Mouse (Mus musculus) adrenal gland, adult (tissue): ENCODE measurements around the gene Anks1.

ENCODE experiments used
- DNase-seq, 2 experiments: peaks; one replicate each; pipeline ENCODE4 v3.0.0; 2022 to 2023; ENCODE audit warnings: low spot score in 1 of 2; ENCODE audit not compliant: inconsistent age in 2 of 2

The Anks1 gene

GRCm38 (mm10) chr17:27908888-27909621 is at the start of gene Anks1:
Anks1 (plus strand) TSS chr17:27909306.
- DNase-seq, result peak; percentile 90 to 96

- DNase-seq, result no peak
Observed at GRCm38 (mm10) chr17:27865461-27865860, 43.6 kb upstream of the Anks1 start.

- no peak for DNase-seq
Observed at GRCm38 (mm10) chr17:27866737-27867136, 42.4 kb upstream of the Anks1 start.

GRCm38 (mm10) chr17:27871851-27872250 is 37.3 kb upstream of the Anks1 start:
- DNase-seq, result no peak

DNA sequence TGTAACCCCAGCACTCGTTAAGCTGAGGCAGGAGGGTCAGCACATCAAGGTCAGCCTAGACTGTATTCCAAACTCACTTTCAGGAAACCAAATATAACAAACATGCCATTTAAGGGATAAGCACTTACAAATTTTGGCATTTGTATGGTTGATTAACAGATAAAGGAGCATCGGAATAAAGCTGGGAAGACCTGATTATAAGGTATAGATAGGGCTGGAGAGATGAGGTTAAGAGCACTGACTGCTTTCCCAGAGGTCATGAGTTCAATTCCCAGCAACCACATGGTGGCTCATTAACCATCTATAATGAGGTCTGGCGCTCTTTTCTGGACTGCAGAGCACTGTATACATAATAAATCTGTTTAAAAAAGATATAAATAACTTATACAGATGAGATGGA is 35.5 kb upstream of the Anks1 start:
- DNase-seq, result no peak

GRCm38 (mm10) chr17:27874510-27874909 is 34.6 kb upstream of the Anks1 start:
- DNase-seq, result no peak

DNA sequence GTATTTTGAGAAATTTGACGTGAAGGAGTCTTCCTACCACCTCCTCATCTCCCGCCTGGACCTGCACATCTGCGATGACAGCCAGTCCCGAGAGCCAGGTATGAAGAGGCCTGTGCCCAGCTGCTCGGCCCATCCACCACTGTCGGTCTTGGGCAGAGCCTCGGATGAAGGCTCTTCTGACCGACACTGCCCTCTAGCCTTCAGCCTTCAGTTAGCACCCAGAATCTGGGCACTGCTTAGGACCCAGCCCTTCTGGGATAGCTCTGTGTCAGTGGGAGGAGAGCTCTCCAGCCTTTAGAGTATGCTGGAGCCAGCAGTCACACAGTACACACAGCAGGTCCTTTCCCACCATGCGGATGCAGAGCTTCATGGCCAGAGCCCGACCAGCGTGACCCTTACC is 27.6 kb upstream of the Anks1 start:
- DNase-seq, result peak; percentile 36 to 76

DNA sequence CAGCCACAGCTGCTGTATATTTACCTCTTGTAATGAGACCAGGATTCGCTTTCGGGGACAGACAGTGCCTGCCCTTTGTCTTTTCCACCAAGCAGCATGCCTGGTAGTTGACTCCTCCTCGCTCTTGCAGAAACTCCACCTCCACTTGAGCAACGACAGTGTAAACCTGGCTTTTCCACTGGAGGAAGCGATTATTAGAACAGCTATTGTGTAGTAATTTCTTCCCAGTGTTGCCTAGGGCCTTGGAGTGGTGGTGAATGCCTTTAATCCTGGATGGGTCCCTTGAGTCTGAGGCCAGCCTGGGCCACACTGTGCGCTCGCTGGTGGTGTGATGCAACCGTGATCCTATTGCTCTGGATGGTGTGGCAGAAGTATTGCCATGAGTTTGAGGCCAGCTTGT is 26.0 kb upstream of the Anks1 start:
- DNase-seq, result peak in 1 of 2 experiments; percentile 58

- peak in 1 of 2 experiments; percentile 72 for DNase-seq
Observed at GRCm38 (mm10) chr17:27883994-27884393, 25.1 kb upstream of the Anks1 start.

DNA sequence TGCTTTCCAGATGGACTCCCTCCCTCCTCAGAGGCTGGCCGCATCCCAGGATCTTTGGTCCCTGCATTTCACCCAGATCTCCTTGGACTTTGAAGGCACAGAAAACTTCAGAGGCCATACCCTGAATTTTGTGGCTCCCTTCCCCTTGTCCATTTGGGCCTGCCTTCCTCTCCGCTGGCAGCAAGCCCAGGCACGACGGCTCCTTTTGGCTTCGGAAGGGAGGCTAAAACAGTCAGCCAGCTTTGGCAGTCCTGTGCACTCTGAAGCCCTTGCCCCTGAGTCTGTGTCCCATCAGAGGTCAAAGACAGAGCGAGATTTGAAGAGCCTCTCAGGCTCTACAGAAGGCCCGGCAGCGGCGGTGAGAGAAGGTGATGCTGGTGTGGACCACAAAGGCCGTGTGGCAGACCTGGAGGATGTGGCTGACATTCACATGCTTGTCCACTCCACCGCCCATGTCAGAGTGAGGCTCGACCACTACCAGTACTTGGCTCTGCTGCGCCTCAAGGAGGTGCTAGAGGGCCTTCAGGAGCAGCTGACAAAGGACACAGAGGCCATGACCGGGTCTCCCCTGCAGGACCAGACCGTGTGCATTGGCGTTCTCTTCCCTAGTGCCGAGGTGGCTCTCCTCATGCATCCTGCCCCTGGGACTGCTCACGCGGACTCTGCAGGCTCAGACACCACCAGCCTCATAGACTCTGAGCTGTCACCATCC is 22.5 kb upstream of the Anks1 start:
- DNase-seq, result peak; percentile 34 to 70

- peak; percentile 95 to 99 for DNase-seq
Observed at GRCm38 (mm10) chr17:27907512-27908205, 1.4 kb upstream of the Anks1 start.

- DNase-seq, result peak in 1 of 2 experiments; percentile 64
Observed at GRCm38 (mm10) chr17:27908206-27908887, 759 bp upstream of the Anks1 start.

DNA sequence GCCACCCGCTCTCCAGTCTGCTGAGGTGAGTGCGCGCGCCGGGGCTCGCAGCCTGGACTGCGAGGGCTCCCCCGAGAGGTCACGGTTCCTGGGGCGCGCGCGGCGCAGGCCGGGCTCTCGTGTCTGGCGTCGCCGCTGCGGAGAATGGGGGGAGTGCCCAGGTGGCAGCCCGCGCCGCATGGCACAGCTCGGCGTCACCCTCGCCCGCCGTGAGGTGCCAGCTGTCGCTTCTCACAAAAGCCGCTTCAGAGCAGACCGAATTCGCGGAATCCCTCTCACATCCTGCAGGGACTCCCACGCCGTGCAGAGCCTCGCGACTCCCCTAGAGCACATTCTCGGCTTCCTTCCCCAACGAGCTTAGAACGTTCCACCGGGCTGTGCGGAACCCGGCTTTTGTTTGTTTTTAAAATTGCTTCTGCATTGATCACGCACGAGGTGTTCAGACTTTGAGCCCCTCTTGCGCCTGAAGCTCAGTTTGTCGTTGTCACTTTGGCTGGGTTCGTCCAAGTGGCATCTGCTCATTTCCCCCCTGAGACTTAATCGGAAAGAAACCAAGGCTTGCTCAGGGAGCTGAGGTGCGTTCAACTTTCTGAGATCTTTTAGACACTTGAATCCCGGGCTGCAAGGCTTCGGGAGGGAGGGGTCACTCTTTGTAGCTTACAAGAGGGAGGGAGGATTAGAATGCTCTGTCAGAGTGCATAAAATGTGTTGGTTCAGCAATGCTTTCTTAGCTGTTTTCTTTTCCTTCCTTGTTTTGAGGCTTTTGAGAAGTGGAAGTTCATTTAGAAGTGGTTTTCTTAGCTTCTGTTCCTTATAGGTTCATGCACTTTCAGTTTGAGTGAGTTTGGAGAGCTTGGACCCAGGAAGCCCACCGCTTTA is 755 bp downstream of the Anks1 start, which contains the start of gene Taf11:
Gene Taf11 (minus strand): TSS at position 223 of the 879 bp plus-strand sequence.
- no peak for DNase-seq

DNA sequence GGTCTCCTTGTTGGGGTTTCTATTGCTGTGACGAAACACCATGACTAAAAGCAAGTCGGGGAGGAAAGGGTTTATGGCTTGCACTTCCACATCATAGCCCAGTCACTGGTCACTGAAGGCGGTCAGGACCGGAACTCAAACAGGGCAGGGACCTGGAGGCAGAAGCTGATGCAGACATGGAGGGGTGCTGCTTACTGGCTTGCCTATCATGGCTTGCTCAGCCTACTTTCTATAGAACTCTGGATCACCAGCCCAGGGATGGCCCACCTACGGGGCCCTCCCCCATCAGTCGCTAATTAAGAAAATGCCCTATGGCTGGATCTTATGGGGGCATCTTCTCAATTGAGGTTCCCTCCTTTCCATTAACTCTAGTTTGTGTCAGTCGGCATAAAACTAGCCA is 2.3 kb downstream of the Anks1 start:
- no peak for DNase-seq

DNA sequence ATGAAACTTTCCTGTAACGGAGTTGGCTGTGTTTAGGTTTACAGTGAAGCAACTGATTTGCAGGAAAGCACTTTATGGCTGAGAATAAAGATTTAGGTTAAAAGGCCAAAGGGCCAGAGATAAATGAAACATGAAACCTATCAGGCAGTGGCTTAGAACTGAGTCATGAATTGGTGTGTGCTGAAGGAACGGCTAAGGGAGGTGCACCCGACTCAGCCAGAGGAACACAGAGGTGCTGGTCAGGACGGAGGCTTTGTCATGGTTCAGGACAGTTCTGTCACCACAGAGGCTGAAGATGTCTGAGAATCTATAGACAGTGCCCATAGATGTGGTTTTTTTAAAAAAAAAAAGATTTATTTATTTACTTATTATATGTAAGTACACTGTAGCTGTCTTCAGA is 5.6 kb downstream of the Anks1 start:
- DNase-seq, result no peak

DNA sequence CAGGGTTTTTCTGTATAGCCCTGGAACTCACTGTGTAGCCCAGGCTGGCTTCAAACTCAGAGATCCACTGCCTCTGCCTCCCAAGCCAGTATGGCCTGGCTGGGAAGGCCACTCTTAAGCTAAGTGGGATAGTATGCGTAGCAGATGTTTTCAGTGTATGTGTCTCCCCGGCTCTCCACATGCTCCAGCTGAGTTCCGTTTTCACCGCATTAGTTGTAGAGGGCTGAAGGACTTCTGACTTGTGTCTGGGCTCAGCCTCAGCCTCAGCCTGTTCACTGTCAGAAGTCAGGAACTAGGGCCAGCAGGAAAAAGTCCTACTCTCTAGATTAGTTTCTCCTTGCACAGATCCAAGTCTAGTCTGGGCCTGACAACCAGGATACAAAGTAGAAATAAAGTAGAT is 7.3 kb downstream of the Anks1 start:
- no peak for DNase-seq

DNA sequence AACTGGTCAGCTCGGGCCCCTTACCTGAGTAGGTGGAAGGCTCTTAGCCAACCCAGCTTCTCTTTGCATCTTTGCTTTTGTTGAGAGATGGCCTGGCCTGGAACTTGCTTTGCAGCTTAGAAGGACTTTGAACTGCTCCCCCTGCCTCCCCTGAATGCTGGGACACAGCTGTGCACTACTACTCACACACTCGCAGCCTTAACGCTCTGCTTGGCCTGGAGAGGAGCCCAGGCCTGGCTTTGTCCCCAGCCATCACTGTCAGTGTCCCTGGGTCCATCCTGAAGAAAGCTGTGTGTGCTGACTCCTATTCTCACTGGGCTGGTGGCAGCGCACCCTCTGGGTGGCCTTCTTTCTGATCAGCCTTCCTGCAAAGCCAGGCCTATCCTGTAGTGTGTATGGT is 11.6 kb downstream of the Anks1 start:
- DNase-seq, result no peak

DNA sequence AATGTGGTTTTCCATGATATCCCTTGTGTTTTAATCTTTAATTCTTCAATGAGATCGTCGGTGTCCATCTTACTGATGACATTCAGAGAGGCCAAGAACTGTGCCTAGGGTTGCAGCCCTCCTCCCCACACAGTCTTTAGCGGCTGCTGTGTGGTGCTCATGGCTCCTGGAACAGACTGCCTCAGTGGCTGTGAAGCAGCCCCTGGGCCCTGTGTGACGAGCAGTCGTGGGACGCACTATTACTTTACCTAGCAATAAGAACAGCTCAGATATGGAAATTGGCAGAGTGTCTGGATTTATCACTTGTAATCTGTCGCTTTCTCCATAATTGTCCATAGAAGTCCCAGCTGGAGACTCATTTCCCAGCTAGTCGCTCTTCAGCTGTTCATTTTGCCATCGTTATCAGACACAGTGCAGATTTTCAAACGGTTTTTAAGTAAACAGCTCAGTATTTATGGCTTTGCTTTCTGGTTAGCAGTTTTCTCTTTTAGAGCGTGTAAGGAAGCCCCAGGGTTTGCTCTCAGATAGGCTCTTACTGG is 13.1 kb downstream of the Anks1 start:
- DNase-seq, result no peak

GRCm38 (mm10) chr17:27925054-27925453 is 15.9 kb downstream of the Anks1 start:
- DNase-seq, result no peak

- DNase-seq, result no peak
Observed at GRCm38 (mm10) chr17:27925504-27925903, 16.4 kb downstream of the Anks1 start.
